Mouse (Mus musculus) forebrain, embryonic 13.5 days (tissue): ENCODE measurements around the gene Olfr212. TPM values are rescaled to one million over a fixed set of nuclear protein-coding genes. Genes with fewer than 3 reads are reported as not detected.
"Not testable (repeated sequence)": the region's sequence is repeated elsewhere in the genome, so short reads cannot be mapped to it uniquely, and the experiment has no call there.

Experiments used
- ATAC-seq: fragments of 200-750 bp; cut with Nextera tagmentation; 2 replicates; pipeline ENCODE4 v1.8.0; 2017
- H3K27ac ChIP-seq: fragments of 300-500 bp; sonication (generic); 2 replicates; pipeline ENCODE4 v1.5.1; 2015; ENCODE audit warnings: inconsistent platforms, mild to moderate bottlenecking, moderate library complexity
- H3K27me3 ChIP-seq: fragments of 300-500 bp; sonication (generic); 2 replicates; pipeline ENCODE4 v1.6.1; 2015; ENCODE audit warnings: mild to moderate bottlenecking, inconsistent platforms
- H3K36me3 ChIP-seq: fragments of 300-500 bp; sonication (generic); 2 replicates; pipeline ENCODE4 v1.6.1; 2015; ENCODE audit warnings: mild to moderate bottlenecking, inconsistent platforms; ENCODE audit not compliant: poor library complexity, severe bottlenecking
- H3K4me1 ChIP-seq: fragments of 300-500 bp; sonication (generic); 2 replicates; pipeline ENCODE4 v1.6.1; 2015; ENCODE audit warnings: inconsistent platforms
- H3K4me2 ChIP-seq: fragments of 300-500 bp; sonication (generic); 2 replicates; pipeline ENCODE4 v1.6.1; 2015; ENCODE audit warnings: inconsistent platforms, mild to moderate bottlenecking, moderate library complexity
- H3K4me3 ChIP-seq: fragments of 300-500 bp; sonication (generic); 2 replicates; pipeline ENCODE4 v1.5.1; 2015; ENCODE audit warnings: mild to moderate bottlenecking, inconsistent platforms
- H3K9ac ChIP-seq: fragments of 300-500 bp; sonication (generic); 2 replicates; pipeline ENCODE4 v1.6.1; 2015; ENCODE audit warnings: mild to moderate bottlenecking, inconsistent platforms
- H3K9me3 ChIP-seq: fragments of 300-500 bp; sonication (generic); replicated peaks from 2 replicates; pipeline ENCODE4 v1.6.1; 2016; ENCODE audit warnings: inconsistent platforms
- WGBS: fragments of 180-500 bp; shearing (Covaris S2); methylation state at CpG from one replicate; pipeline ENCODE4 v1.1.7; 2015; 5-methylcytosine and 5-hydroxymethylcytosine counted together
- polyA plus RNA-seq: library from polyadenylated mRNA; unstranded; fragments of >200 nt; fragmentation: Nextera tagmentation; extraction: Ambion mirVana; gene quantifications from 2 replicates; pipeline ENCODE4 v1.2.1, GENCODE M21; 2015

The Olfr212 gene
- polyA plus RNA-seq, 1 experiment from 2014 or later = not detected

DNA sequence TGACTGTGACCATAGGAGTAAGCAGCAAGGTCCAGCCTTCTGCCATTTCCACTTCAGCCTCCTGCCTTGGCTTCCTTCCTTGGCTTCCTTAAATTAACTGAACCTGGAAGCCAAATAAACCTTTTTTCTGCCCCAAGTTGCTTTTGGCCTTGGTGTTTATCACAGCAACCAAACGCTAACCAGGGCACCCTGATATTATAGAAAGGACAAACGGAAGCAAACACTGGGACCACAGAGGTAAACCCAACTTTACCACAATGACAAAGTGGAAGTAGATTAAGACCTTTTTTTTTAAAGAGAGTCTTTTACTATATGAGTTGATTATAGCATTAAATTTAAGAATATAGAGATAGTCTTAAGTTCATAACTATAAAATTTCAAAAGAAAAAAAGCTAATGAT, 36.2 kb downstream of the Olfr212 start:
- Histone ChIP-seq H3K9ac (no peak overlapping the region), H3K9me3 (no peaks in the 10 kb centered on the region), H3K4me3 (no peak overlapping the region), H3K36me3 (no peaks in the 10 kb centered on the region), H3K4me1 (no peaks in the 10 kb centered on the region), H3K4me2 (no peak overlapping the region), H3K27me3 (no peaks in the 10 kb centered on the region), H3K27ac (no peak overlapping the region)
- 88% methylated on average over 2 of the region's 2 CpGs for WGBS
- ATAC-seq = no peak

DNA sequence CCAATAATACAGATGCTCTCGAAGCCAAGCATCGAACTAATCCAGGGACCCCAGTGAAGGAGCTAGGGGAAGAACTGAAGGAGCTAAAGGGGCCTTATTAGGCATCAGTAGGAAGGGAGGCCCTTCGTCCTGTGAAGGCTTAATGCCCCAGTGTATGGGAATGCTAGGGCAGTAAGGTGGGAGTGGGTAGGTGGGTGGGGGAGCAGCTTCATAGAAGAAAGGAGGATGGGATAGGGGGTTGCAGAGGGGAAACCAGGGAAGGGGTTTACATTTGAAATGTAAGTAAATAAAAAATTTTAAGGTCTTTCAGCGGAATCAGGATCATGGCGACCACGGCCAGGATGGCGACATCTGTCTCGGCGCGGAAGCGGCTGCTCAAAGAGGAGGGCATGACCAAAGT, 44.5 kb downstream of the Olfr212 start, which contains the start of gene Gm5580:
Gm5580 (plus strand) TSS at position 301 of the 400 bp plus-strand sequence.
- H3K27me3 ChIP-seq, H3K27ac ChIP-seq, H3K4me3 ChIP-seq, H3K4me1 ChIP-seq, ATAC-seq, H3K36me3 ChIP-seq, H3K9ac ChIP-seq, H3K9me3 ChIP-seq, H3K4me2 ChIP-seq: not testable (repeated sequence)
- WGBS = 95% methylated on average over 11 of the region's 11 CpGs

DNA sequence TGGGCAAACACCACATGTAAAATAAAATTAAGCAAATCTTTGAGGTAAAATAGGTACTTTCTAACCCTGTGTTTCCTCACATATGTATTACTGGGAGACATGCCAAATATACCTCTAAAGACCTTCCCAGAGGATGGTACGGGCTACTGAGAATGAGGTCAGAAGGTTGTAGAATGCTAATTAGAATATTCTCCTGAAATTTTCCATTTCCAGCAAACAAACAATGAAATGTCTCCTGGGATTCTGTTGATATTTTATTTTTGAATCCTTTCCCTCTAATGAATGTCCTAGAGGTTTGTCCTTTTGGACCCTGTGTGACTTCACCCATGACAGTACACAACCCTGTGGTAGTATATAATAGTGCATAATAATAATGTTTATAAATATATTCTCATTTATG, 47.6 kb downstream of the Olfr212 start, which contains the start of gene Olfr214:
Olfr214 (plus strand) TSS at position 301 of the 400 bp plus-strand sequence.
- no peak for ATAC-seq
- H3K36me3 ChIP-seq = no peaks in the 10 kb centered on the region
- no peak within 1 kb of the TSS for H3K4me3 ChIP-seq
- WGBS = 80% methylated on average over 1 of the region's 1 CpGs
- H3K27ac ChIP-seq = no peak within 1 kb of the TSS
- no peaks in the 10 kb centered on the region for H3K4me1 ChIP-seq
- H3K4me2 ChIP-seq = no peak within 1 kb of the TSS
- H3K27me3 ChIP-seq = no peaks in the 10 kb centered on the region
- H3K9me3 ChIP-seq = no peaks in the 10 kb centered on the region
- no peak within 1 kb of the TSS for H3K9ac ChIP-seq

DNA sequence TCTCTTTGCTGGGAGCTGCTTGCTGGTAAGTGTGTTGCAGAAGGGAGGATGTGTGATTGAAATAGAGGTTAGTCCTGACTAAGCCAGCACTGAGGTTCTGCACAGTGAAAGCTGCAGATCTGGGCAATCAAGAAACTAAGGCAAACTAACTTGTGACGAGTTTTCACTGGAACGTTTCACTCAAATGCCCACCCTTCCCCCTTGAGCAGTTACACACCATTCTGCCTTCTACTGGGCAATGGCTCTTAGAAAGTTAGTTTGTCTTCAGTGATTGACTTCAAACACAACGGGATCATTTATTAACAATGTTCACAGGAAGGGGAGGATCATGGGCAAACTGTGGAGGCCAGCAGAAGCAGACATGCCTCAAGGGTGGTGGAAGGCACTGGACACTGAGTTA, 48.6 kb downstream of the Olfr212 start:
- no peaks in the 10 kb centered on the region for H3K36me3 ChIP-seq
- no peak overlapping the region for H3K9ac ChIP-seq
- H3K4me3 ChIP-seq = no peak overlapping the region
- H3K27ac ChIP-seq = no peak overlapping the region
- 91% methylated on average over 3 of the region's 3 CpGs for WGBS
- no peak for ATAC-seq
- no peak overlapping the region for H3K4me2 ChIP-seq
- no peaks in the 10 kb centered on the region for H3K4me1 ChIP-seq
- H3K27me3 ChIP-seq = no peaks in the 10 kb centered on the region
- no peaks in the 10 kb centered on the region for H3K9me3 ChIP-seq

Other genes starting within 250 kb of the Olfr212 start
- 10.1 and 10.4 TPM in 2 replicates for gene Zfand4, start 242.3 kb upstream of the Olfr212 start, polyA plus RNA-seq
- gene March8, start 168.5 kb upstream of the Olfr212 start, polyA plus RNA-seq = 40.7 and 49.3 TPM in 2 replicates
- 0.17 and 0.82 TPM in 2 replicates for gene Alox5, start 45.3 kb upstream of the Olfr212 start, polyA plus RNA-seq
- gene Olfr211, start 17.4 kb upstream of the Olfr212 start, polyA plus RNA-seq = not detected in 2 replicates
- gene Olfr213, start 31.9 kb downstream of the Olfr212 start, polyA plus RNA-seq = not detected in 2 replicates
- gene Gm5580, start 44.6 kb downstream of the Olfr212 start, polyA plus RNA-seq = 0.53 and 0.78 TPM in 2 replicates
- gene Olfr214, start 47.7 kb downstream of the Olfr212 start, polyA plus RNA-seq = not detected in 2 replicates
- gene Olfr215, start 77.7 kb downstream of the Olfr212 start, polyA plus RNA-seq = not detected in 2 replicates
- gene Zfp422, start 122.5 kb downstream of the Olfr212 start, polyA plus RNA-seq = 287 and 299 TPM in 2 replicates
- gene Depp1, start 144.1 kb downstream of the Olfr212 start, polyA plus RNA-seq = 3.9 and 4.1 TPM in 2 replicates
- gene Rassf4, start 167.4 kb downstream of the Olfr212 start, polyA plus RNA-seq = 12.8 and 17.4 TPM in 2 replicates
- 0.06 and 0.64 TPM in 2 replicates for gene Tmem72, start 210.4 kb downstream of the Olfr212 start, polyA plus RNA-seq